Mouse (Mus musculus) heart, adult 9 months (tissue): ENCODE results near the gene Serpina1e.

ENCODE experiments used
- DNase-seq, 2 experiments: peaks; one replicate each; pipeline ENCODE4 v3.0.0; 2022; ENCODE audit warnings: low spot score in 2 of 2

Gene Serpina1e

GRCm38 (mm10) chr12:103958798-103959197, at the start of gene Serpina1e:
Gene Serpina1e, minus strand, starts transcription at chr12:103958975.
- no peak for DNase-seq

DNA sequence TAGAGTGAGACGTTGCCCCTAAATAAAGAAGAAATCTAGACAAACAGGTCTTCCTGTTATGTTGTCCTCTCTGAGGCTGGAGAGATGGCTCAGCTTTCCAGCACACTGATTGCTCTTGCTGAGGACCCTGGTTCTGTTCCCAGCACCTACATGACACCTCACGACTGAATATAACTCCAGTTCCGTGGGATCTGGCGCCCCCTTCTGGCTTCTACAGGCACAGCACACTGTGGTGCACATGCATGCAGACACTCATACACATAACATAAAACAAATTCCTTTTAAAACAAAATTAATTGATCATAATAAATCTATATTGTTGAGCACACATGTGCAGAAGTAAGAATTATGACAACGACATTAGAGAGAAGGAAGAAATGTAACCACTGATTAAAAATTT, 45.9 kb upstream of the Serpina1e start:
- no peak for DNase-seq

DNA sequence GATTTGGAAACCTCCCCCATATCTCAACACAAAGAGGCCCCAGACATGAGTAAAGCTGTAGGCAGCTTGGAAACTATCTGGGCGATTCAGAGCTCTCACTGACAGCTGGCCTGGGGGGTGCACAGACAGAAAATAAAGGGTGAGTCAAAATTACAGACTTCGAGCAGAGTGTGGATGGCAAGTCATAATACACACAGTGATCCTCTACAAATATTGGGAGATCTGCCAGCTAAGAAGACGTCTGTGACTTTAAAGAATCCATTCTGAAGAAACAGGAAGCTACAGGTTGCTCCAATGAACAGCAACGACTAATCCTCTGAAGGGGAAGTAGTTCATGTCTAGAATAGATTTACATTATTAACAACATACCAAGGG, 44.5 kb upstream of the Serpina1e start:
- no peak for DNase-seq

DNA sequence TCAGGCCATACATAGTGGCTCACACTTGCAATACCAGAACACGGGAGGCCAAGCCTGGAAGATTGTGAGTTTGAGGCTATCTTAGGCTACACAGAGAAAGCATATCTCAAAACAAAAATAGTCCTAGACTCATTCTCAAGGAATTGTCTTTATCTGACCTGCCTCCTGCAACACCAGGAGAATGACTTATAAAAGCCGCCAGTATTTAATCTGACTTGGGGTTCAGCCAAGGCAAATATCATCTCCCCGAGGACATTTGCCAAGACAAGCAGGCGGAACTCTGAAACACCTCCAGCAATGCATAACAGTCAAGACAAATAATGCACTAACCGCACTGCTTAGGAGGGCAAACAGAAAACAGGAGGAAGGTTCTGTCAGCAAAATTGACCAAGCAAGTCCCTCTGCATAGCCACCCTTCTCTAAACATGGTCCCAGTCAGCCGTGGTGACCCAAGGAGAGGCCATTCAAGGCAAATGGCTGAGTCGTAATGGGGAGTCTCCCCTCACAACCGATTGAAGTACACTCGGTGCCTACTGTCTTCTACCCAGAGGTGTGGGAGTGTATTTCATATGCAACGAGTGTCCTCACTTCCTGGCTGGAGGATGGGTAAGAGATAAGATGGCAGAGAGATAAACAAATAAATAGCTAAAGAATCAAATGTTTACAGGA, 43.9 kb upstream of the Serpina1e start:
- peak; percentile 62 to 78 for DNase-seq

- no peak for DNase-seq
Observed at GRCm38 (mm10) chr12:104000594-104000993, 41.8 kb upstream of the Serpina1e start.

GRCm38 (mm10) chr12:103999611-104000010, 40.8 kb upstream of the Serpina1e start:
- DNase-seq: no peak

GRCm38 (mm10) chr12:103996513-103996912, 37.7 kb upstream of the Serpina1e start:
- no peak for DNase-seq

GRCm38 (mm10) chr12:103995292-103996072, 36.7 kb upstream of the Serpina1e start:
- peak in 1 of 2 experiments; percentile 53 for DNase-seq

- DNase-seq: no peak
Observed at GRCm38 (mm10) chr12:103992945-103993344, 34.2 kb upstream of the Serpina1e start.

GRCm38 (mm10) chr12:103989857-103990256, 31.1 kb upstream of the Serpina1e start, which contains the start of gene Serpina11:
Gene Serpina11, minus strand, starts transcription at chr12:103989957.
- DNase-seq: no peak

- no peak for DNase-seq
Observed at GRCm38 (mm10) chr12:103989514-103989767, 30.7 kb upstream of the Serpina1e start.

DNA sequence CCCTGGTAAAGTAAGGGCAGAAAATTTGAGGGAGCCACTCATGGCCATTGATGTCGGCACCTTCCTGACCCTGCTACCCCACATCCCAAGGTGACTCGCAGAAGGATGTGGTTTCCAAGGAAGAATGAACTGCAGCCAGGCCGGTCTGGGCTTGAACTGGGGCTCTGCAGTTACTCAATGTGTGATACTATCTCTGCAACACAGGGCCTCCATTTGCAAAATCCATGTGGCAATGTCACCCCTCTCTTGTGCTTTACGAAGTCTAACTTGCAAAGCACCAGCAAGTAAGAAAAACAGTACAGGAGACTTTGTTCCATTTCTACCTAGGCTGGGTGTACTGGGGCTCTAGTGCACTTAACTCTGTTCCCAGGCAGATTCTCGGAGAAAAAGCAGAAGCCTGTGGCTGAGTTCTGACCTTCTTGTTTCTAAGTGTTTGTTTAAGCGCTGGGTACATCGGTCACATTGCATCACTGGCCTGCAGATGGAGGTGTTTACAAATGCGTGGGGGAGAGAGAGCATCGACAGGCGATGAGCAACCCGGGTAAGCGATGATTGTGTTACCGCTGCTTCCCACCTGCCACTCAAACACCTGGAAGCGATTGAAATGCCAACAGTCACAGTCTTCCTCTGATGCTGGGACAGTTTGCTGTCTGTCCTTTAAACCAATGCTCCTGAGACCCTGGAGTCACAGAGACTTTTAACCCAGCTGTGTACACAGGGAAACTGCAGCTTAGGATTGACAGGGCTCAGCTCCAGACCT, 30.2 kb upstream of the Serpina1e start:
- no peak for DNase-seq

DNA sequence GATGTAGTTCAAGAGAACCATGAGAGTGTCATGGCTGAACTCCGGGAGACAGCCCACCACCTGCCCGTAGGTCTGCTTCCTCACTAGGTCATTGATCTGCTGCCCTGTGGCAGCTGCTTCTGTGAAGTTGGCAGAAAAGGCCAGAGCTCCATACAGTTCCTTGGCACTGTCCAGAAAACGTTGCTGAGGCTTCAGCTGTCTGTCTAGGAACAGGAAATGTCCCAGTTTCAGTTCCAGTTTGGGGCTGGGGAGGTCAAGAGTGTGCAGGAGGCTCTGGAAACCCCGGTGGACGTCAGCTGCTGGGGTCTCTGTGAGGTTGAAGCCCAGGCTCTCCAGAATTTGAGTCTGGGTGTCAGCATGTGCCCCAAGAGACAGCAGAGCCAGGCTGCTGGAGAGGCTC, 27.1 kb upstream of the Serpina1e start:
- no peak for DNase-seq

GRCm38 (mm10) chr12:103984935-103985334, 26.2 kb upstream of the Serpina1e start:
- no peak for DNase-seq

DNA sequence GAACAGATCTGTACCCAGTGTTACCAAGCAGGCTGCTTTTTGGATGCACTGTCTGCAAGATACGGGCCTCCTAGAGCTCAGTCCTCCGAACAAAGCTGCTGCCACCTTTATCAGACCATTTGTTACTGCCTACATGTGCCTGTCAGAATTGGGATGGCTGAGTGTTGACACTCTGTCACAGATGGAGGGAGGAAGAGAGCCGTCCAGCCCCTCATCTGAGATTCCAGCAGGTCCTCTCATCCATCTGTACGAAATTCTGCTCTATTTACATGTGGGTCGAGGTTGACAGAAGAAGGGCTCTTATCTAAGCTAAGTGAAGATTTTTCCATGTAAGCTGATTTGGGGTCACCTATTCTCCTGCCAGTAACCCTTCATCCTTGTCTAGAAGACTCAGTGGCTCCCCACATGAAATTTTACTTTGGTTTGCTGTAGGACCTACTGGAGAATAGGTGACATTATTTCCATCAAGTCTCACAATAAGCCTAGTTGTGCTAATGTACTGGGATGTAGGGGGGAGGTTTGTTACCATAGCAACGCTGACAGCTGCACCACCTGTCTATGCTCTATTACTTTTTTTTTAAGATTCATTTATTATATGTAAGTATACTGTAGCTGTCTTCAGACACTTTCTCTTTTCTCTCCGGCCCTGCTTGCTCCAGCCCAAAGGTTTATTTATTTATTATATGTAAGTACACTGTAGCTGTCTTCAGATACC, 23.0 kb upstream of the Serpina1e start:
- DNase-seq: no peak

DNA sequence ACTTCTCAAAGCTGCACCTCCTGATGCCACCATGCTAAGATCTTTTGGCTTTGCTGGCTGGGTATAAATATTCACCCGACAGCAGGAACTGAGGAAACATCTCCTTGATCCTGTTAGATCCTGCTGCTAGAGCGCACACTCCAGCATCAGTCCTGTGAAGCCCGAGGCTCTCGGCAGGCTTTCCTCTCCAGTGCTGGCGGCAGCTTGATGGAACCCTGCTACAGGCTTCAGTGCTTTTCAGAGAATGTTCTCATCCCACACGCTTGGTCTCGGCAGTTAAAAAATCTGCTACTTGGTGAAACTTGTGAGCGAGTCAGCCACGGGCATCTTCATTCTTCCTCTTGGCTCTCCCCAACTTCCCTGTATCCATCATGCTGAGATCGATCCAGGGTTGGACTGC, 19.5 kb upstream of the Serpina1e start:
- no peak for DNase-seq

GRCm38 (mm10) chr12:103977846-103978245, 19.1 kb upstream of the Serpina1e start:
- no peak for DNase-seq

DNA sequence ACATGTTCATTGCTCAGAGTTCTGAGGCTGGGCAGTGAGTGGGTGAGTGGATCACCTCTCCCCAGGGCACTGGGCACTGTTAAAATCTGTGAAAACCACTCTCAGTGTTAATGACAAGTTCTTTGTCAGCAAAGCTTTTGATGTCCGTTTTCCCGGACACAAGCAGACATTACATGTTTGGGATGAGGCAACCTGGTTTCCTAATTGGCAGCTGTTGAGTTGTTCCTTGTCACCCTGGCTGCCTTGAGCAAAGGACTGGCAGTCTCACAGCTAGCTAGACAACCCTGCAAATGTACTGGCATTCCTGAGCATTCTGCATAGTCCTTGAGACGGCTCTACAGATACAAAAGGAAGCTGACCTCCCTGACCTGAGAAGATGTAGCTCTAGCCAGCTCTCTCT, 18.3 kb upstream of the Serpina1e start:
- DNase-seq: no peak

DNA sequence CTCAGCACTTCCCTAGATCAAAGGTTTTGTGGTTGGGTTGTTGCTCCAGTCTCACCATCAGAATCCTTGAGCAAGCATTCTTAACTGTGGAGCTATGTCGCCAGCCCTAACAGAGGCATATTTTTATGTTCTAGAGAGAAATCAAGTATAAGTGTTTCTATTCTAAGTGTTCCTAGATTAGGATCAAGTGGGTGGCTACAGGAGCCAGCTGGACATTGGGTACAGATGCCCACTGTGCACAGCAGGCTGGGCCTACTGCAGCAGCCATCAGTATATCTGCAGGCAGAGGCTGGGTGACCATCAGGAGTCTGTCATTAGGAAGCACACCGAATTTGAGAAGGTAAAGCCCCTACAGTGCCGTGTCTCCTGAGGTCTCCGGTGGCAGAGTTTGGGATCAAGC, 12.3 kb upstream of the Serpina1e start:
- no peak for DNase-seq

DNA sequence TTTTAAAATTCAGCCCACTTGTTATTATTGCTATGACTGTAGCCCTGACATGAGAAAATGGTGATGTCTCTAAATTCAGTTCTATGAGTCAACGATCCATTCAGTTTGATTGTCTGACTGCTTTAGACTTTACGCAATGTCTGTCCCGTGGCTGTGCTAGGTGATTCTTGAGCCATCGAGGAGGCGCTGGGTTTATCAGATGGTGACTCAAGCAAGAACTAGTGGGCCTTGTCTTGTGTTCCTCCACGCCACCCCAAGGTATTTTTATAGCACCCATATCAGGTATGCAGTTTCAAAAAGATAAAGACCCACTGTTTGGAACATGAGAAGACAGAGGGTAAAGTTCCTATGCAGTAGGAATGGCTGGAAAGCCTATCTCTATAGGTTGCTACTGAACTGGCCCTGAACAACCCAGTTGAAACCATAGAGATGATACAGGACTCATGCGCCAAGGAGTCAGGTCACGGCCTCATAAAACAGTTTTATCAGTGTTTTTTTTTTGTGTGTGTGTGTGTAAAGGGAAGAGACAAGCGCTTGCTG, 10.9 kb upstream of the Serpina1e start:
- no peak for DNase-seq

GRCm38 (mm10) chr12:103966761-103967160, 8.0 kb upstream of the Serpina1e start:
- no peak for DNase-seq

GRCm38 (mm10) chr12:103963288-103963687, 4.5 kb upstream of the Serpina1e start:
- no peak for DNase-seq
